Mouse (Mus musculus) CH12.LX (cell line): ENCODE measurements around the gene Kcne3.

ENCODE experiments used
- BHLHE40 ChIP-seq: IDR thresholded peaks from 2 replicates; pipeline ENCODE4 v1.6.1; 2011; ENCODE audit warnings: mild to moderate bottlenecking, low read depth, low read length, improper control_type of control experiment
- CHD1 ChIP-seq: IDR thresholded peaks from 2 replicates; pipeline ENCODE4 v1.6.1; 2012; ENCODE audit warnings: low read depth, low read length, improper control_type of control experiment, inconsistent platforms
- CHD2 ChIP-seq: IDR thresholded peaks from 2 replicates; pipeline ENCODE4 v1.6.1; 2011; ENCODE audit warnings: low read length, improper control_type of control experiment
- CTCF ChIP-seq, 2 experiments: IDR thresholded peaks in 1 of 2; conservative IDR thresholded peaks in 1 of 2; 2 replicates each; pipeline ENCODE4 v1.5.1; 2011 to 2012; ENCODE audit warnings: low read depth in 2 of 2, low read length in 2 of 2, improper control_type of control experiment in 1 of 2, inconsistent platforms in 1 of 2, mild to moderate bottlenecking in 1 of 2, moderate library complexity in 1 of 2
- EP300 ChIP-seq: IDR thresholded peaks from 2 replicates; pipeline ENCODE4 v1.6.1; 2011; ENCODE audit warnings: low read length, improper control_type of control experiment
- IRF4 ChIP-seq: IDR thresholded peaks from 2 replicates; pipeline ENCODE4 v1.6.1; 2014; ENCODE audit warnings: low read depth, mild to moderate bottlenecking, inconsistent platforms, low read length, improper control_type of control experiment
- MAX ChIP-seq: IDR thresholded peaks from 2 replicates; pipeline ENCODE4 v1.6.1; 2011; ENCODE audit warnings: low read length, improper control_type of control experiment
- MEF2A ChIP-seq: IDR thresholded peaks from 2 replicates; pipeline ENCODE4 v1.6.1; 2014; ENCODE audit warnings: low read depth, mild to moderate bottlenecking, inconsistent platforms, low read length, improper control_type of control experiment, borderline replicate concordance
- MXI1 ChIP-seq: IDR thresholded peaks from 2 replicates; pipeline ENCODE4 v1.6.1; 2011; ENCODE audit warnings: mild to moderate bottlenecking, low read depth, low read length, improper control_type of control experiment
- NRF1 ChIP-seq: IDR thresholded peaks from 2 replicates; pipeline ENCODE4 v1.6.1; 2014; ENCODE audit warnings: low read depth, mild to moderate bottlenecking, inconsistent platforms, low read length, improper control_type of control experiment, moderate library complexity
- PAX5 ChIP-seq: IDR thresholded peaks from 2 replicates; pipeline ENCODE4 v1.6.1; 2012; ENCODE audit warnings: low read length, inconsistent platforms, mixed read lengths
- POLR2A ChIP-seq: IDR thresholded peaks from 2 replicates; pipeline ENCODE4 v1.6.1; 2011; ENCODE audit warnings: low read depth, mild to moderate bottlenecking, improper control_type of control experiment, low read length
- RAD21 ChIP-seq: IDR thresholded peaks from 2 replicates; pipeline ENCODE4 v1.6.1; 2011; ENCODE audit warnings: low read depth, mild to moderate bottlenecking, low read length, improper control_type of control experiment, moderate library complexity

GRCm38 (mm10) chr7:100159105-100159841, 17.0 kb upstream of the Kcne3 start, which contains the start of gene Lipt2:
- TF ChIP-seq CTCF (conservative IDR thresholded peaks at IDR 0.05 in 1 of 2, IDR thresholded peaks at IDR 0.05 in 1 of 2; ENCODE audit: low read depth in 2 of 2, low read length in 2 of 2) = peak in 1 of 2 experiments; percentile 61; a peak in 2 of 4 replicates
- TF ChIP-seq MEF2A = peak; percentile 4; the same call in 1 of the 2 replicates
- peak; percentile 58 for TF ChIP-seq MAX
- no peak for TF ChIP-seq IRF4
- peak; percentile 94 for TF ChIP-seq NRF1
- no peak; the same call in none of the 2 replicates for TF ChIP-seq RAD21
- TF ChIP-seq CHD1 = no peak; the same call in 1 of the 2 replicates
- TF ChIP-seq CHD2 = no peak
- peak; percentile 96 for TF ChIP-seq MXI1
- TF ChIP-seq PAX5 = no peak
- TF ChIP-seq POLR2A = peak; percentile 86
- TF ChIP-seq EP300 = no peak
- TF ChIP-seq BHLHE40 = peak; percentile 53
